Mouse (Mus musculus) olfactory bulb, adult 2 months (tissue): ENCODE data around the gene Hist1h1c.

Experiments used
- CTCF ChIP-seq: fragments of 200-500 bp; IDR thresholded peaks from 2 replicates; pipeline ENCODE4 v1.5.1; 2012; ENCODE audit warnings: low read depth, mild to moderate bottlenecking, low read length, moderate library complexity; ENCODE audit not compliant: insufficient read depth
- POLR2A ChIP-seq: fragments of 200-500 bp; IDR thresholded peaks from 2 replicates; pipeline ENCODE4 v1.6.1; 2012; ENCODE audit warnings: mild to moderate bottlenecking, low read depth, low read length, moderate library complexity; ENCODE audit not compliant: insufficient read depth

GRCm38 (mm10) chr13:23738677-23739068, at the start of gene Hist1h1c:
- TF ChIP-seq POLR2A (peak; percentile 97), CTCF (no peak)
